Mouse (Mus musculus): ENCODE data around the gene Rab36.

The Rab36 gene

DNA sequence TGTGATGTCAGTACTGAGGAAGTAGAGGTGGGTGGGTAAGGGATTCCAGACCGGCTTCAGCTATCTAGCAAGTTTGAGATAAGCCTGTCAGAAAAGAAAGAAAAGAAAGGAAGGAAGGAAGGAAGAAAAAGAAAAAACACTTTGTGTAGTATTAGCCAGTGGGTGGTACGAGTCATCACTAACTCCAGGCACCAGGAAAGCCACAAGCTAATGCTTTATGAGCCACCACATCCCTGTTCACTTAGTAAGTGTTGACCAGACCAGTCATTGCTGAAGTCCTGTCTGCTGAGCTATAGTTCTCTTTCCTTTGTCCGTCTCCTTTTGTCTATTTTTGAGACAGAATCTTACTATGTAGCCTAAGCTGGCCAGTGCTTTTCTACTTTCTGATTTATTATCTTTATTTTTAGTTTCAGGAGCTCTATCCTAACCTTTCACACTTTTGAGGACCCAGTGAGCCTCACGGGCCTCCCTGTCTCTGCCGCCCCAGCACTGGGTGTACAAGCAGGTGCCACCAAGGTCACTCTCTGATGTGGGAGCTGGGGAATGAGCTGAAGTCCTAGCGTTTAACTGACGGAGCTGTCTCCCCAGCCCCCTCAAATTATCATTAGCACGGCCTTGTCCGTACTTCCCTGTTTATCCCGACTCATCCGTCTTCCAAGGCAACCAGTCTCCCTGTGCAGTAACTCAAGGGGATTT, 33.6 kb downstream of the Rab36 start:
- 64% methylated on average over 11 of the region's 11 CpGs for WGBS

DNA sequence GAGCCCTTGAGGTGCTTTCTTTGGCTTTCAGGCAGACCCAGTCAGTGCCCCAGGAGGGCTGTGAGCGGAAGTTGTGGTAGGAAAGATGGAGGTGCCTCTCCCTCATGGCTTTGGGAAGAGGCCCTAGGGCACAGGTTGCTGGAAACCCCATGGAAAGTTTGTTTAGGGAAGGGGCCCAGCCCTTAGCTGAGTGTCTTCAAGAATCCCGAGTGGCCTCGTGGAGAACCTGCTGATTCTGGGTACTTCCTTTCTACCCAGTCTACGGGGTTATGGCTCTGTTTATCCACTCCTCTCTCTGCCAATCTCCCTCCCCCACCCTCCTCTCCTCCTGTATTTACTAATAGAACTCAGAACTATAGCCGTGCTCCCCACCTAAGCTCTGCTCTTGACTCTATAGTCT, 38.8 kb downstream of the Rab36 start:
- 71% methylated on average over 5 of the region's 5 CpGs for WGBS

DNA sequence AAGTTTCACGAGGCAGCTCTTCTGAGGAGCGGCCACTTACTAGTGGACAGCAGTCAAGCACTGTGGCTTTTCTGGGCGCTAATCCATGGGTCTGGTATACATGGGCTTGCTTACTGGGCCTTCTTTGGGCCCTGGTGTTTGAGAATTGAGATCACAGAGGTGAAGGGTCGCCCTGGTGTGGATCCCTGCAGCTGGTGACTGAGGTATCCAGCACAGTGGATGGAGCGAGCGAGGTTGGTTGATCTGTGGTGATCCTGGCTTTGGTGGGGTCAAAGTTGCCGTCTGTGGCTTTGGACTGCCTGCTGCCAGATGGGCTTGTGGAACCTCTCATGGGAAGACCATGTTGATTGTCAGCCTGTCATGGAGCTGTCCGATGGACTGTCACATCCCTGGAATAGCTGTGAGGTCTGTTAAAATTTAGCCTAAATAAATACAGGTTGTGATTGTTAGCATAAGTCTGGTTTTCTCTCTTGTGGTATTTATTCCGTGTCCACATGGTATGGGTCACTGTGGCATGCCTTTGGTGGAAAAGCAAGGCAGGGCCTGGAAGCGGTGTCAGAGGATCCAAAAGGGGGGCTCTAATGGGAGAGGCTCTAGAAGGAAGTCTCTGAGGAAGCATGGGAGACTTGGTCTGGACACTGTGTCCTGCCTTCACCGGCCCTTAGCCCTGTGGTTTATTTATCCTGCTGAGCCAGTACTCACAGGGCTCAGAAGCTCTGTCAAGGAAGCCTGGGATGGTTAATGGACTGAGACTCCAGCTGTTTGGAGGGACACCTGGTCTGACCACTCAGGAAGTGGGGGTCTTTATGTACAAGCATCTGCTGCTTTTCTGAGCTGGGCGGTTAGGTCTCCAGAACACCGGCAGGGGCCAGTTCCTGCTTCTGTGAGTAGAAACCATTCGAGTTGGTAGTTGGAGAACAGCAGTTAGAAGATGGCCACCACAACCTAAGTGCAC, 41.6 kb downstream of the Rab36 start:
- 84% methylated on average over 14 of the region's 14 CpGs for WGBS

DNA sequence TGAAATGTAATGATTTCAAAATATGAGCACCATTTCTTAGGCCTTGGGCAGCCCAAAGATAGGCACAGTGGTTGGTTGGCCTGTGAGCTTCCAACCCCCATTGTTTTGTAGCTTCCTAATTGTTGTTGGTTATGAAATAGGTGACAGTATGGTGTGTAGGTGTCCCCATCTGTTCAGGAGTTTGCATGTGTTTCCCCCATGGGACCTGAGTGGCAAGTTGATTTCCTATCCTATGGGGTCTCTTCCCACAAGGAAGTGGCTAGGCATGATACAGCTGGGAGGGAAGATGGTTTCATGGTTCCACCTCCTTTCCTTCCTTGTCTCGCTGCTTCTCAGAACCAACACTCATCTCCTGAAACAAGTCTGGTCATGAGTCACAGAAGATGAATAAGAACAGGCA, 48.5 kb downstream of the Rab36 start:
- WGBS = 24% methylated on average over 1 of the region's 1 CpGs

DNA sequence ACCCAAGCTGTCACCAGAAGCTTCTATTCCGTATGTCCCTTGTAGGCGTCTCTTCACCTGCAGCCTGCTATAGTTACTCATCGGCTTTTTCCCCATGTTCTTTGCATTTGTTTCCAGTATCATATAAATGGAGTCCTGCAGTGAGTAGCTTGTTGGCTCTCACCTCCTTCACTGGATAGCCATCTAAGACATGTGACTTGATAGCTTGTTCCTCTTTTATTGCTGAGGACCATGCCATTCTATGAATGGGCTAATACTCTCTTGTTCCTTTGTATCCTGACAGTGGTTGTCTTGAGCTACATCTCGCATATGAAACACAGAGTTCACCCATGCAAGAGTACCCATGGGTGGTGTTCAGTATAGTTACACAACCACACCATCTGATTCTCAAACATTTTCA, 51.6 kb downstream of the Rab36 start:
- 75% methylated on average over 4 of the region's 4 CpGs for WGBS

DNA sequence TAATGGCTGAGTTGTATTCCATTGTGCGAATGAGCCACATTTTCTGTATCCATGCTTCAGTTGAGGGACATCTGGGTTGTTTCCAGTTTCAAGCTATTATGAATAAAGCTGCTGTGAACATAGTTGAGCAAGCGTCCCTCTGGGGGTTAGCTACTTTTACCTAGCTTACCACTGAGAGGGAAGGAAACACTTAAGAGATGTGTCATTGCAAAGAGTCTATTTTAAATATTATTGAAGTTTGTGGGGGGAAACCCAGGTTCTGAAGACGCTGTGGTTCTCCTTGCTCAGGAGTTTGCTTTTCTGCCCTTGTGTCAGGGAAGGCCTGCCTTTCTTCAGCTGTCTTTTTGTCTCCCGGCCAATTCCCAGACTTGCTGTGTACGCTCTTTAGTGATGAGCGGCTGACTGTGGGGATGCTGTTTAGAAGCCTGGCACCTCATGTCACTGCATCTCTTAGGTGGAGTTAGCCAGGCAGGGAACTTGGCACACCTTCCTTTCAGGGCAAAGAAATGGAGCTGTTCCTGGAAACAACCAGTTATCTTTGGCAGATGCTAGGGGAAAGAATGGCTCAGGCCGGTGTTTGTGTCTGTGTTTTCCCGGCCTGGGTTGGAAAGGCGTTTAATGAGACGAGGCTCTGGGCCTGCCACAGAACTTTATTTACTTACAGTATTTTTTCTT, 54.8 kb downstream of the Rab36 start:
- 33% methylated on average over 10 of the region's 10 CpGs for WGBS

DNA sequence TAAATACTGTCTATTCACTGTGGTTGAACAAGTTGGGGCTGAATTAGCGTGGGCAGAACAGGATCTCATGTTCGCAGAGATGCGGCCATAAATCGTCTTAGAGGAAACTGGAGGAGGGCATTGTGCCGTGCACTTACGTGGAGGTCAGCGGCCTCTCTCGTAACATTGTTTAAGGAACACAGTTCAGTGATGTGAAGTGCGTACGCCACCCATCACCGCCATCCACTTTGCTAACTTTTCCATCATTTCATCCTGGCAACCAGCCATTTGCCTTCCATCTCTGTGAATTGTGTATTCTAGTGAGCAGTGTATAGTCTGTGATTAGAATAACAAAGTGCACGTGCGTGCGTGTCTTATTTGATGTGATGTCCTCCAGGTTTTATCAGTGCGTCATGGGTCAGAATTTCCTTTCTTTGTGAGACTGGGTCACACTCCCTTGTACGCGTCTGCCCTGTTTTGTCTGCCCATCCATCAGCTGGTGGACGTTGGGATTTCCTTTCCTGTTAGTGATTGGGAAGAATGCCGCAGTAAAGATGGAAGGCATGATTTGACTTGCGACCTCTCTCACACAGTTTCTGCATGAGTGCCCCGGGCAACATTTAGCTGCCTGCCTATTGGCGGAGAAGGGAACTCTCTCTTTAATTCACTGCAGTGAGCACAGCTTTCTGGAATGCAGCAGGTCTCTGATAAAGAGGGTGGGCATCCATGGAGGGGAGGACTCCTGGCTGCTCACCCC, 56.6 kb downstream of the Rab36 start:
- WGBS = 84% methylated on average over 22 of the region's 22 CpGs

DNA sequence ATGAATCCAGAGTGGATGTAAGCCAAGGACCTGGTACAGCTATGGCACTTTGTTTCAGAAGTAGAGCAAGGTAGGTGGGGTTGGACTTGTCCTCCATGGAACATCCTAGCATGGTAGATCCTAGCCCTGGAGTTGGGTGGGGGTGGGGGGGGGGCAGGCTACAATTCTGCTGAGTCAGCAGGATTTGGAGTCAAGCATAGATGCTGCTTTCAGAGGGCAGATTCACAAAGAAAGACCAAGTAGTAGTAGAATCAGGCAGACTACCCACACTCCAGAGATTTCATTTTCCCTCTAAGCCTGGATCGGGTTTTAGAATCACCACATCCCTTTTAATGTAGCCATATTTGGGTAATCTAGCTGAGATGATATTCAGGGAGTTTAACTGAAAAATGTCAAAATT, 57.5 kb downstream of the Rab36 start:
- WGBS = 71% methylated on average over 1 of the region's 1 CpGs

DNA sequence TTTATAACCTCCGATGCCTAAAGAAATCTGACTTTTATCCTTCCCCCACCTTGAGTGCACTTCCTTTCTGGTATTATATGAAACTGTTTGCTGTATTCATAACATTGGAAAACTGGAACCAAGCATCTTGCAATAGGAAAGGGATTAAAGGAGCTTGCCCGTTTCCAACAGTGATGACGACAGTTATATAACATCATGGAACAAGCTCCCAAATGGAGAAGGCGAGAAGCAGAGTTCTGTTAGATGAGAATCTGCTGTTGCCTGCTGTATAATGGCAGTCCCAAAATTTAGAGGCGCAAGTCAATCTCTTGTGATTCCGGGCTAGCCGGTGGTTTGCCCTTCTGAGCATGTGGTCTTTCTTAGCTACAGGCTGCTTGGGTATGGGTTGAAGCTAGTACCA, 58.4 kb downstream of the Rab36 start:
- WGBS = 68% methylated on average over 7 of the region's 7 CpGs

DNA sequence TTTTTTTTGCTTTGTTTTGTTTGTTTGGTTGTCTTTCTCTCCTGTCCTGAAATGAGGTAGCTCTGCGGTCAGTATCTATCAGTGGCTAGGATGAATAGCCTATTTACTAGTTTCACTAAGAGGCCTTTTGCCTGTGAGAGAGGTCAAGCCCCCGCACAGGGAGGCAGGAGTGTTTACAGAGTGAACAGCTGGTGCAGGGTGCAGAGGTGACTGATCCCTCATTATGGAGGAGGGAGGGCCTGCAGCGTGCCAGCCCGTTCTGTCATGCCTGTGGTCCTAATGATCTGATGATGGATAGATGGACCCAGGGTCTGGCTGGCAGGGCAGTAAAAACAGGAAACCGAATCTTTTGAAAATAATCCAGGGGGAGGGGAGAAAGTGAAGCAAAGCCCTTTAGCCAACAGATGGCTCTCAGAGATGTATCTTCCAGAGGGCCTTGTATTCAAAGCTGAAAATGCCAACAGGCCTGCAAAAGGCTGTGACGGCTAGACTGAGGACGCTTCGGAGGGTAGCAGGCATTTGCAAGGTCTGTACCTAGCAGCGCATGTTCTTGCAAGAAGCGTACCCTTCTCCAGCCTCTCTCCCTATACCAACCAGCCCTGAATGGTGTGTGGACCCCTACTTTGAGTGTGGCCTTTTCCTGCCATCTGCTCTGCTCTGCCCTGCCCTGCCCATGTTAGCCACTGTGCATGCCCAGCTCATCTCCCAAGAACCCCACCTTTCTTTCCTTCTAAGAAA, 61.8 kb downstream of the Rab36 start:
- WGBS = 56% methylated on average over 10 of the region's 10 CpGs

DNA sequence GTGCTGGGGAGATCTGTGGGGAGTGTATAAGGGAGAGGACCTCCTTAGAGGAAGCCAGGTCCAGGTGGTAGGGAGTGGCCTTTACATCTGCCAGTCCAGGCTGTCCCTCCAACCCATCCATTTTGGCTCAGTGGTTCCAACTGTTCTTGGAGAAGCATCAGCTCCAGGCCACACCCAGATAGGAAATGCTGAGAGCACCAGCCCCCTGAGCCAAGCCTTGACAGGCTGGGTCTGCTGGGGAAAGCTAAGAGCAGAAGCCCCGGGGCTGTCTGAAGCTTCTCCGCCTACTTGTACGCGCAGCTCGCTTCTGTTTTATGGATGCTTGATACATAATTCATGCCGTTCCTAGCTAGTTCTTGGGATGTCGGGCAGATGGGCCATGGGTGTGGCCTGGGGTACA, 63.4 kb downstream of the Rab36 start:
- WGBS = 49% methylated on average over 7 of the region's 7 CpGs

DNA sequence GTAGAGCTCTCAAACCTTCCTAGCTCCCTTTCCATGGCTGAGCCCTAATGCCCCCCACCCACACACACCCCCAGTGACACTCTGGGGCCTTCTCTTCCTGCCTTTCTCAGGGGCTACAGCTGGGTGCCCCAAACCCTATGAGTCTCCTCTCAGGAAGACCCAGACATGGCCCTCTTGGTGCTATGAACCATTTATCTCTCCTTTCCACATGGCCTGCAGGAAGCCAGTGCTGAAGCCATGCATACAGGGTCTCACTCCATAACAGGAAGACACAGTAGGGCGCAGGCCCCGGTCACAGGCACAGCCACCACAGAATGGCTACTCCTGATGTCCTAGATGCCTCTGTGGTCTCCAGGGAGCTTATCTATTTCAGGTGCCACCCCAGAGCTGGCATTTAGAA, 66.6 kb downstream of the Rab36 start:
- 88% methylated on average over 2 of the region's 2 CpGs for WGBS

Data from cerebral cortex, adult 2 months (tissue).